Mouse (Mus musculus) C2C12 (cell line): Measurements from ENCODE around the gene Deaf1.
A peak's percentile ranks its signal among the peaks of the same experiment; 100 is the strongest.

Experiments used
- CTCF ChIP-seq: IDR thresholded peaks from one replicate; pipeline ENCODE4 v1.5.1; 2011; ENCODE audit not compliant: control insufficient read depth, insufficient read depth, insufficient read length
- FOSL1 ChIP-seq: IDR thresholded peaks from one replicate; pipeline ENCODE4 v1.8.0; 2011; ENCODE audit warnings: mild to moderate bottlenecking, low read length; ENCODE audit not compliant: poor library complexity, insufficient read depth, severe bottlenecking

DNA sequence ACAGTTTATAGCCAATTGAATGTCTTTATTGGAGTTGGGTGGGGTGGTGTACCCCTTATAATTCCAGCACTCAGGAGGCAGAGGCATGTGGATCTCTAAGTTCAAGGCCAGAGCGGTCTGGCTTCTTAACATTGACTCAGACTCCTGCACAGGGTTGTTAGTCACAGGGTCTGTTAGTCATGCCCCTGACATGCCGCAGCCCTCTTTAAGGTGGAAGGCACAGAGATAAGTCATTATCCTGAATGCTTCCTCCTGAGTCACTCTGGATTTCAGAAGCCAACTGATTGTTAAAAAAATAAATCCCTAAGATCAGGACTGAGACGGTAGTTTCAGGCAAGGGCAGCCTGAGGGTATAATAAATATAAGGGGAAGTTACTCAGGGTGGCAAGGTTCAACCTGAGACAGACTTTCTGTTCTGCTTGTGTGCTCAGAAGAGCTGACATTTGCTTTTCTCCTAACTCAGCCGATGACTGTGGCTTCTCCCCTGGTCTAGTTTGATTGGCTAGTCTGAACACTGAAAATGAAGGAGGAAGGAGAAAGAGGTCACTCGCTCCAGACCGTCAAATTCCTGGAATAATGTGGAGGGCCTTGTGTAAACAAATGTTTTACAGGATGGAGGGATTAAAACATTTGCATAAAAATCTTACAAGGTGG, 44.6 kb upstream of the Deaf1 start:
- no peak for TF ChIP-seq CTCF
- TF ChIP-seq FOSL1, result peak; percentile 80
